Mouse (Mus musculus) 3T3-L1 (cell line): ENCODE measurements at regions not wholly inside any gene's neighbourhood (a gene's known extent, or its start where the extent isn't known, plus 50 kb on each side); places are given as distances from the start of the nearest gene placed in this dataset.

Source experiments
- DNase-seq: peaks from one replicate; pipeline ENCODE4 v3.0.0-alpha.2; 2015; ENCODE audit warnings: low read depth, low spot score

DNA sequence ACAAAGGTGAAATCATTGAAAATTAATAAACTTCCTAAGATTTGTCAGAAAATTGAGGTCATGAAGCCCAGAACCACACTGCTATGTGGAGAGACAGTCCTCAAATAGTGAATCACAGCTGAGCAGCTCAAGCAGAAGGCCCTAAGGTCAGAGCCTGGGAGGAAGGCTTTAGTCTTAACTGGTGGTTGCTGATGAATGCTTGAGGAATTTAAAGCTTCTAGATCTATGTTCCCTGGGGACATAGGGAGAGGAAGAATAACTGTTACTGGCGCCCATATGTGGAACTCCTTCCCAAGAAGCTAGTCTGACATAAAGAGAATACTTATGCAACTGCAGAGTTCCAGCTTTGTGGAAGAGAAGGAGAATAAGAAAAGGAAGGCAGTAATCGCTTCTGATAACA lies 919.5 kb downstream of the D3Ertd751e start:
- peak; percentile 95 for DNase-seq

DNA sequence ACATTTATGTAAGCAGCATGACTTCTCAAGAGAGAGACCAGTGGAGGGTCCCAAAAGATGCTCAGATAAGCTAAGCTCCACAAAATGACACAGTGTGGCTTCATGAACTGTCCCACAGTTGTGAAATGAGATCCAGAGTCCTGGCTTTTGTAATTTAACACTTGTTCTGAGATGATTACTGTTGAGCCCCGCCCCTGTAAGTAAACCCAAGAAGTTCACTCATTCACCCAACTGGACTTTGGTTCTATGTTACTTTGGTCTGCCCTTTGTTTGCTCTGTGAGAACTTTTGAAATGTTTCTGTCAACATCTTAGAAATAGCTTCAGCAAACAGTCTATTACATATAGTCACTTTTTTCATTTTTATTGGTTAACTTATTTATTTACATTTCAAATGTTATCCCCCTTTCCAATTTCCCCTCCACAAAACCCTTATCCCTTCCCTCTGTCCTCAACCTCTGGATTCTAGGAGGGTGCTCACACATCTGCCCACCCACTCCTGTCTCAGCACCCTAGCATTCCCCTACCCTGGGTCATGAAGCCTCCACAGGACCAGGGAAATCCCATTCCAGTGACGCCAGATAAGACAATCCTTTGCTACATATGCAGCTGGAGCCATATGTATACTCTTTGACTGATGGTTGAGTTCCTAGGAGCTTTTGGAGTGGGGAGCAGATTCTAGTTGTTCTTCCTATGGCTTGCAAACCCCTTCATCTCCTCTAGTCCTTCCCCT lies 934.4 kb downstream of the D3Ertd751e start:
- DNase-seq, result no peak

DNA sequence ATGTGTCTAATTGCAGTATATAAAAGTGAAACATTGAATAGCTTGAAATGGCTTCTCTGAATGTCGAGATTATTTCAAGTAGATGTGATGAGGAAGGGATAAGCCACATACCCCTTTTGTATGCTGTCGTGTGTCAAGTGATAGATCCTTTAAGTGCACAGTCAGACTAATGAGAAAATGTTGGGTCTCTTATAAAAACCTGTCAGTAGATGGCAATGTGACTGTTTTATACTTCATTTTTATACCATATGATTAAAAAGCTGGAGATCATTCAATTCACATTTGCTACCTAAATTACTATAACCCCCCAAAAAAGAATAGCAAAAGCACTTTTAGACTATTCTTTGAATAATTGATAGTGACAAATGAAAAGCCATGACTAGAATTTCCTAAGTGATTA lies 952.3 kb downstream of the D3Ertd751e start:
- peak; percentile 32 for DNase-seq

DNA sequence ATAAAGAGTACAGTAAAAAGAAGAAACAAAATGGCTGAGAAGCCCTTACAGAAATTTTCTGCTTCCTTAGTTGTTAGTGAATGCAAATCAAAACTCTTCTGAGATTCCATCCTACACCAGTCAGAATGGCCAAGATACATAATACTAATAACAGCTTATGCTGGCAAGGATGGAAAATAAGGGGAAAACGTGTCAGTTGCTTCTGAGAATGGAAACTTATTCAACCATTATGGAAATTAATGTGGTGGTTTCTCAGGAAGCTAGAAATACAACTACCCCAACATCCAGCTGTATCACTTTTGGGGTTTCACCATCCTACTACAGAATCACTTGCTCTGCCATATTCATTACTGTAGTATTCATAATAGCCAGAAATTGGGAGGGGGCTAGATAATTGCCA lies 996.5 kb downstream of the D3Ertd751e start:
- DNase-seq, result no peak

DNA sequence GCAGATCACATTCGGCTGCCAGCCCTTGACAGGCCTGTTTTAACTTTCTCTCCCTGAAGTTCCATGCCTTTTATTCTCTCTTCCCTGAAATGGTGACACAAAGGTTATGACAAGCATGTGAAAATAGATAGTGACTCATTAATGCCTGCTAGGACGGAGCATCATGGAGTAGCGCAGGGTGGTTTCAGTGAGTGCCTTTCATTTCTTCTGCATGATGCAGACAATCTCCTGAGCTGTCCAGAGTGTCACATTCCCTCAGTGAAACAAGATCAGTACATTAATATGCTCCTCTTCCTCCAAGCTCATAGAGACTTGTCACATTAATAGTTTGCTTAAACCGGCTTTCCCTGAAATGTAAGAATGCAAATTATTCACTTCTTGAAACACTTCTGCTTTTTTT lies 1010.7 kb downstream of the D3Ertd751e start:
- peak; percentile 75 for DNase-seq

DNA sequence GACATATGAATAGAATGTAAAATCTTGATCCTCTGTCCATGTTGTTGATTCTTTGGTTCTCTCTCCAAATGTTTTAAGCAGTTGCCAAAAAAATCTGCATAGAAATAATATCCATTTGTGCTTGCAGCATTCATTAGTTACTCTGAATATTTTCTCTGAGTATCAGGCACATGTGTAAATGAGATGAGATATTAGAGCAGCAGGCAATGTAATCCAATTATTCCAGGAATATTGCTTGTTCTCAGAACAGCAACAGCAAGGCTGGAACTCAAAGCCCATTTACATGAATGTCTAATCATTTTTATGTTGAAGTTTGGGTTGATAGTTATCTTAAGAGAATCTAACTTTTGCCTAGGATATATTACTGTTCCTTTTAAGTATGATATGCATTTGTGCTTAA lies 1014.9 kb downstream of the D3Ertd751e start:
- no peak for DNase-seq

DNA sequence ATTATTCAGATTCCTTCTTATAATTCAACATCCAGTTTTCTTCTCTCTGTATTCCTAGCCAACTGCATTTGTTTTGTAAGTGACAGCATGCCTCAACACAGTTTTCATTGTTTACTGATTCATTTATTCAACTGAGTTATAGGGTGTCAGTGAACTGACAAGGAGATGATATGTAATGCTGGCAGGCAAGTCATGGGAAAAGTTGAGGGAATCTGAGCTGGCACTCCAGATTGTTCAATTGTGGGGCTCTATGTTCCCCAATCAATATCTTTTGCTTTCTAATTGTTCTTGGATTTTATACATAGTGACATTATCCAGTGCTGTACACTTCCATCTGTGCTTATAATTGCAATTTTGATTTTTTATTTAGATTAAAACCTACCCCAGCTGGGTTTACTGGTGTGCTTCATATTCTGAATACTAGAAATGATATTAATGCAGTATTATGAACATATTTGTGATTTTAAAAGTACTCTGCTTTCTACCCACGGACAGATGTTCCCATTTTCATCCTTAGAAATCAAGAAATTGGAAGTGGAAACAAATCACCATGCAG lies 1015.5 kb downstream of the D3Ertd751e start:
- no peak for DNase-seq

DNA sequence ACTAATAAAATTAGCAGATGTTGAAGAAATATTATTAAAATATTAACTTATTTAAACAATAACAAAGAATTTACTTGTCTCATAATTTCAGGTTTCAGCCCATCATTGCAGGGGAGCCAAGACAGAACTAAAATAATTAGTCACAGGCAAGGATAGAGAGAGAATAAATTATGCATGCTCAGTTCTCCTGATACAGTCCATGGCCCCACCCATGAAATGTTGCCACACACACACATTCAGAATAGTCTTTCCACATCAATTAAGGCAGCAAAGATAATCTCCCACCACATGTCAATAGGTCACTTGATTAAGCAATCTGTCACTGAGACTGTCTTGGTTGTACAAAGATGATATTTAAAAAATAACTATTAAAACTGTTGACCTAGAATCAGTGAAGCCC lies 1019.8 kb downstream of the D3Ertd751e start:
- no peak for DNase-seq

DNA sequence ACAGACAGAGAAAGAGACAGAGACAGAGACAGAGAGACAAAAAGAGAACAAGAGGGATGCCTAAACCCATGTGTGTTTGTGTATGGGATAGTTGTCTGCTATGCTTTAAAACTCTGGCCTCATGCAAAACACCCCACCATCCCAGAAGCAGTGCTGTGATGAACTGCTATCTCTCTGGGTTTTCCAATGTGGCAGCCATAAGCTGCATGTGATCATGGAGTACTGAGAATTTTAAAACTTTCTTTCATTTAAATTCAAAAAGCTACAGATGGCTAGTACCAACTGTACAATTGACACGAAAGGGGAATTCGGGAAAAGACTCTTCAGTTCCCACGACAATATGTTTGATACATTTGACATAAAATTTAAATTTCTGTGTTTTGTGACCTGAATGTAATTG lies 1041.1 kb downstream of the D3Ertd751e start:
- DNase-seq, result no peak

DNA sequence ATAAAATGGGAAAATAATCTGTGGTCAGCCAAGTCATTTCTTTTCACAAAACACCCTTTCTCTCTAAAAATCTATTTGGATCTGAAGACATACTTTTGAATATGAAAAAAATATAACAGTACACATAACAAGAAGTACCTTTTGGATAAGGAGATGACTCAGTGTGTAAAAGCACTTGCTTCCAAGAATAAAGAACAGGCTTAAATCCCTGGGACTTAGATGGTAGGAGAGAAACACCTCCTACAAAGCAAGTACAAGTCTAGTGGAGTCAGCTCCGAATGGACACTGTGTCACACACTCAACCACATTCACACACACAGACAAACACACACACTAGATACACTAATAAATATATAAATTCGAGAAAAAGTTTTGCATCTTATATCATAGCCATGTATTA lies 1041.8 kb downstream of the D3Ertd751e start:
- no peak for DNase-seq

DNA sequence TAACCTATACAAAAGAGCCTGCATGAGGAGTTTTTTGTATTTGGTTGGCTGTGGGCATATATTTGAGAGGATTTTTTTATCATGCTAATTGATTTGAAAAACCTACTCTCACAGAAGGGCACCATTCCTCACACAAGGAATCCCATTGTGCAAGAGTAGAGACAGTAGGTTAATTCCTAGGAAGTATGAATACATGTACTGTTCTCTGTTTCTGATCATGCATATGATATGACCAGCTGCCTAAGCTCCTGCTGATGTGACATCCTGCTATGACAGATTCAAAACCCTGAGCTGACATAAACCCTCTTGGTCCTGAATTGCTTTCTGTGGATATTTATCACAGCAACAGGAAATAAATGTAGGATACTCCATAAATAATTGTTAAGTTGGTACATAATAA lies 1048.0 kb downstream of the D3Ertd751e start:
- DNase-seq, result no peak

DNA sequence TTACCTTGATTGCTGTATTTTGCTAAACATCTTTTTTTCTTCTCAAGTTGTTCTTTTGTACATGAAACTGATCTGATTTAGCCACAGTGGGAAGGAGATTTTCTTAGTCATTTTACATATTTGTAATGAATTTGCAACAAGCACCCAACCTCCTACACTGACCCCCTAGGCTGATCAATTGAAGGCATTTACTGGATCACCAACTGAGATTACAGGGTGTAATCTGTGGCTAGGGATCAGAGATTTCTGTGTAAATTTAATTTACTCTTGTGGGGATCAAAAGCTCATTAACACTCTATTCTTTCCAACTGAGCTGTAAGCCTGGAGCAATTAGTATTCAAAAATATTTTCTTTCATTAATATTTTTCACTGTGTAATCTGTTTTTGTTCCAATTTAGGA lies 1049.5 kb downstream of the D3Ertd751e start:
- no peak for DNase-seq

DNA sequence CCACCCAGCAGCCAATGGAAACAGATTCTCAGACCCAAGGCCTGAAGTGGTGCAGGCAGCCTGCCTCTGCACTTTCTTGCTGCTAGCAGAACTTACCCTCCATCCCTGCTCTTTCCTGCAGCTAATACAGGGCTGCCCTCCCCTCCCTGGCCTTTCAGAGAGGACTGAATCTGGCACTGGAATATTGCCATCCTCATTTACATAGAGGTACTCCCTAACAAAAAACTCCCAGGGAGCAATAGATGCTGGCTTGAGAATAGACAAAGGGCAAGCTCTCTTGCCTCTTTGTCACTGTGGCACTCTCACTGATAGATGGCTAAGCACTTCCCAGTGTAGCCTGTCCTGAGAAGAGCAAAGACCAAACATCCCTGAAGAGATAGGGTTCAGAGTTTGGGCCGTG lies 1088.0 kb downstream of the D3Ertd751e start:
- DNase-seq, result no peak

DNA sequence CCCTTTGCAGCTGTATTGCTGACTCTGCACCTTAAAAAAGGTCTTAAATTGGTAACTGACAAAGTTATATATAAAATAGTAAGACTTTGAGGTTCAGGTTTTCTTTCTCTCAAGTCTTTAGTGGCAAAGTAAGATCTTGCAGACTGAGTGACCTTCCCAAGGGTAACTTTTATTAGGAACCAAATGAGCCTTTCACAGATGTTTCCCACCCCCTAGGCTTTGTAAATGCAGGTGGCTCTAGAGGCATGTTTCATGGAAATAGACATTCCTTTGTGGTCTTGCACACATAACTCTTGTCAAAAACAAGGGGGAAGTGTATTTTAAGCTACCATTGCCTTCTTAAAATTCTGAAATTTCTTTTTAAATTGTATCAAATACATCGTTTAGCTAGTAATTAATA lies 1125.0 kb downstream of the D3Ertd751e start:
- DNase-seq, result no peak

DNA sequence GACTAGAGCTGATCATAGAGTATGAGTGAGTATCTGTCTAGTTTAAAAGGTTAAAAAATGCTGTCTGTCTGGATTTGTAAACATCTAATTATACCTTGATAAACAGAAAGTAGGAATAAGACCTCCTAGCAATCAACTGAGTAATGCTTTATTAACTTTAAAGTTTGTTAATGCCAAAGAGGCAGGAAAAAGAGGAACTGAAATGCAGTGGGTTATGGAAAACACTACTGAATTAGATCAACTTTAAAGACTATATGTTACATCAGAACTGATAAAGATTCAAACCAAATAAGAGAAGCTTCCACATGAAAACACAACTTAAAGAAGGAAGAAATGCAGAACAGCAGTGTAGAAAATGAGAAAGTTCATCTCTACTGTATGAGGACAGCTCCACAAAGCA lies 1136.6 kb downstream of the D3Ertd751e start:
- no peak for DNase-seq

DNA sequence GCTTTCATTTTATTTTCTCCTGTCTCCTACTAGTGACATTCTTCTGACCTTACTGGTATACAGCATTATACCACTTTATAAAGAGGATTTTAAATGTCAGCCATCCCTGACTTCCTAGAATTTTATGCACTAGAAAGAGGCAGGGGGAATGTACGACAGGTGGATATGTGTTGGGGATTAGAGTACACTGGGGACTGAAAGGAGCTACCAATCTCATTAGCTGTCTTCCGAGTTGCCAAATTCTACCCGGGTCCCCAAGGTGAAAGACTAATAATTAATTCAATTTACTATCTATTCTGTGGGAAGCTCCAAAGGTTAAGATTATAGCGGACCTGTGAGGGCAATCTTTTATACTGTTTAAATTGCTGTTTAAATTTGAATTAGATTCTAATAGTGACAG lies 1142.1 kb downstream of the D3Ertd751e start:
- DNase-seq, result no peak

DNA sequence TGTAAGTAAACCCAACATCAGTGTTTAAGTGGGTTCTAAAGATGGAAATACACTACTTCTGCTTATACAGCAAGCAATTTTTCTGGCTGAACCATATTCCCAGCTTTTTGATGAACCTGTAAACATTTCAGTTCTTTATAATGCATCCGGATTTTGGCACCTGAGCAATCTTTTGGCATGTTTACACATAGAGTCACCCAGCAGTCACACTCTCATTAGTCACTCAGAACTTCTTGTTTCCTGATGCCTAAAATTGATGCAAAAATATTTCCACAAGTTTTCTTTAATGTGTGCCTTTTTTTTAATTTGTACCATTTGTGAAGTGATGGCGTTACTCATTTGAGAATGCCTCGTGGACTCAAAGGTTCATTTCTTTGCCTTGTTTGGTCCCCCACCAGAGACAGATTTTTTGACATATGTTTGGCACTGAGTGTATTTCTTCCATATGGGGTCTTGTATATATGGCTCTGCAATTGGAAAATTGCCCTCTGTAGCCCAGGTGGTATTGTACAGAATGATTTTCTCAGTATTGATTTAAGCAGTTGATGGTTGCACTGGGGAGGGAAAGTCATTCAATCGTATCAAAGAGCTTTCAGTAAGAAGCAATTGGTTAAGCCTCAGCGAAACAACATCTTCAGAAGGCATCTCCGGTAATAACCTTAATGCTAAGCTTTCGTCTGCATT lies 1149.7 kb downstream of the D3Ertd751e start:
- no peak for DNase-seq

DNA sequence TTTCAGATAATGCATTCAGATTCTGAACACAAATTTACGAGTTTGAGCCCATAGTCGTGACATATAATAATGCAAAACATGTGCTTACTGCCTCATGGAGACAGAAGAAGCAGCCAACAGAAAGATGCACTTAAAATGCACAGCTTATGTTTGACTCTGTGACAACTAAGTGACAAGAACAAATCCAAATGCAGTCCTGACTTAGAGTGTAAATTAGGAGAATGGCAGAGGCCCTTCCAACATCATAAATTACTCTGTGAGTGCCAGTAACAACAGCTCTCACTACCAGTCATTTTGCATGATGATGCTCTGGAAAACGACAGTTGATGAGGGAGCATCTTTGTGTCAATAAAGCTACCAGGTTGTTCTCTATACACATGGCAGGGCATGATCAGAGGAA lies 1153.4 kb downstream of the D3Ertd751e start:
- no peak for DNase-seq

DNA sequence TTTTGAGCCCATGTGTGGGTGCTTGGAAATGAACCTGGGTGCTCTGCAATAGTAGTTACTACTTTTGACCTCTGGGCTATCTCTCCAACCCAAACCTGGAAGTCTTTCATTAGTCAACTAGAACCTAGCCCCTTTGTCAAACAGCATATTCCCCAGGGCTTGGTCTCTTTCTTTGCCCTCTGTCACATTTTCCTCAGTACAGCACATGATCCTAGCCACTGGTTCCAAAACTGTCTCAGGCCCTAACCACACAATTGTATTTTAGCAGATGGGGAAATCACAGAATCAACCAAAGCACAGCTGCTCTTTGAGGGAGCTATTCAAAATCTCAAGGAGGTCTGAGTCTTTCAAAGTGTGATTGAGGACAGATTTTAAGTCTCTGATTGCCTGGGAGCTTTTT lies 1155.5 kb downstream of the D3Ertd751e start:
- DNase-seq, result no peak

DNA sequence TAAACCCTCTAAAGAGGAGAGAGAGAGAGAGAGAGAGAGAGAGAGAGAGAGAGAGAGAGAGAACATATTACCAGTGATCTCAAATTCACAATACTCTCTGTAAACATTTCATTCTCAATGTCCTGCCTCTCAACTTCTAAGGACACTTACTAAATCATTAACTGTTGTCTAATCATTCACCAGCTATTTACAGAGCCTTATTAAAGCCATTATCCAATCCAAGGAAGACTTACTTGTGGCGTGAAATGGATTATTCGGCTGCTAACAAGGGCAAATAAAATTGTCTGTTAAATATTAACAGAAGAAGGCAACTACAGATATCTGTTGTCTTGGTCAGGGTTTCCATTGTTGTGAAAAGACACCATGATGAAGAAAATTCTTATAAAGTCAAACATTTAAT lies 1156.5 kb downstream of the D3Ertd751e start:
- no peak for DNase-seq

DNA sequence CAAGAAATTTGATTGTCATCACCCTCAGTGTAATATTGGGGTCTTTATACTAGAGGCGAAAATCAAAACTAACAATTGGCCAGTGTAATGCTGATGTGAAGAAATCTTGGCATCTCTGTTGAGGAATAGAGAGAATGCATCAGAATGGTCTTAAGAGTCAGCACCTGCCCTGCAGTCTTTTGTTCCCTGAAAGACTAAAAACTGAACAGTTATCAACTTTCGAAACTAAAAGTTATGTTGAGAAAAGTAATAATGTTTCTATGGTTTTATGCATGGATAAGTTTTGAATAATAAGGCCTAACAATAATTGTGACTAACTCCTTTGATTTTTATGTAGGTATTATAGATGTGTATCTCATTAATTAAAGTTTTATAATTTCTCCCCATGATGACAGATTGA lies 1158.6 kb downstream of the D3Ertd751e start:
- DNase-seq, result no peak

DNA sequence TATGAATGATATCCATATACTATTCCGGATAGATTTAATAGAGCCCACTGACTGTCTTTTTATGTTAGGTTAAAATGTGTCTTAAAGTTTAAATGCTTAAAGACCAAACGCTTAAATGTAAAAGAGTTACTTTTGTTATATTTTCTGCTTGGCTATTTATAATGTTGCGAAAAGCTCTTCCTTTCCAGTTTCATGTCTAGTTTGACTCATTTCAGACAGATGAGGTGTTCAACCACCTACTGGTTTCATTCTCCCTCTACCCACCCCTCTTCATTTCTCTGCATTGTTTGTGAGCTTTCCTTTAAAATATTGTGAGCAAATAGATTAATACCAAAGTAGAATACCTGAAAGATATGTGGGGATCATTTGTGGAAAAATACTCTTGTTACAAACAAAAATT lies 1163.8 kb downstream of the D3Ertd751e start:
- no peak for DNase-seq

DNA sequence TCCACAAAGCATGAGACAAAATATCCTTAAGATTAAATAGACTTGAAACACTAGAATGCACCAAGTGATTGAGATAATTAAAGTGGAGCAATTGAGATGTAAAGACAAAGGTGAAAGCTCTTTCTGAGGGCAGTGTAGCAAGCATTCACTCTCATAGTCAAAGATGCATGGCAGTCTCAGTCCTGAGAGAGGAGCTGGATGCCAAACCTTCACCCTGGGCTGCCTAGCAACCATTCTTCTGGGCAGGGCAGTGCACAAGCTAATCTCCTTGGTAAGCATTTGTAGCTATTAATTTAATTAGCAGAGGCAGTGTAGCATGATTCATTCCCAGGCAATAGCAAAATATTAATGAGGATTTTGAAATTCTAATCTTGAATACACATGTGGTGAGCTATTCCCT lies 1166.0 kb downstream of the D3Ertd751e start:
- no peak for DNase-seq
